13 mouse cellular contexts compared by ENCODE assay signal in genomic region chr12:80863370-80863769, GRCm38 (mm10).
DNase-seq lines count a peak whose midpoint lies in the region; ATAC-seq and TF ChIP-seq lines count a peak whose summit lies in the region.
"Had no signal": no experiment of that assay in that cellular context is flagged by ENCODE, and none has a peak within 500 bp of the region (broad histone marks: within the 10 kb centered on the region; RNA-seq: fewer than 3 reads in every experiment).

No protein-coding gene starts in this region.

- H3K4me1 ChIP-seq in heart, postnatal 0 days (ENCODE audit: control insufficient read depth, insufficient read depth), result peaks cover 39% of the 10 kb centered on the region

- no peak for TF ChIP-seq CTCF in gastrocnemius, adult 2 months (IDR thresholded peaks at IDR 0.05)
- TF ChIP-seq CTCF in heart, postnatal 0 days (IDR thresholded peaks at IDR 0.05; ENCODE audit: low read depth), result no peak

- TF ChIP-seq EP300 in heart, postnatal 0 days (IDR thresholded peaks at IDR 0.05; ENCODE audit: low read depth), result 0 out of 2 replicates have a peak, but pooled peaks have one; percentile 13

- H3K27me3 ChIP-seq in heart, postnatal 0 days (ENCODE audit: control insufficient read depth, insufficient read depth, low read length), result no peaks in the 10 kb centered on the region
- H3K27me3 ChIP-seq: neural tube, embryonic 13.5 days; stomach, embryonic 15.5 days had no signal

- peaks cover 3% of the 10 kb centered on the region; the same call in 1 of the 2 replicates for H3K36me3 ChIP-seq in heart, postnatal 0 days (replicated peaks; ENCODE audit: control insufficient read depth, insufficient read depth, low read length)
- H3K36me3 ChIP-seq: neural tube, embryonic 13.5 days; stomach, embryonic 15.5 days had no signal

- no peak overlapping the region for H3K4me3 ChIP-seq in gastrocnemius, adult 2 months
- no peak overlapping the region for H3K4me3 ChIP-seq in heart, postnatal 0 days (ENCODE audit: low read depth, low read length)
- H3K4me3 ChIP-seq: neural tube, embryonic 13.5 days; stomach, embryonic 15.5 days had no signal

- no peak overlapping the region for H3K9ac ChIP-seq in heart, postnatal 0 days (replicated peaks; ENCODE audit: low read depth, low read length)
- H3K9ac ChIP-seq: neural tube, embryonic 13.5 days; stomach, embryonic 15.5 days had no signal

- no peak for DNase-seq in gastrocnemius, adult 2 months
- DNase-seq in gastrocnemius, postnatal 14 days, result no peak
- peak; percentile 43 for DNase-seq in layer of hippocampus, adult 9-11 months
- DNase-seq in layer of hippocampus, postnatal 25 days (ENCODE audit: extremely low spot score in 1 of 2, low spot score in 1 of 2), result no peak
- no peak for DNase-seq in heart, postnatal 0 days (ENCODE audit: low spot score)
- DNase-seq in lung, postnatal 10 days, result peak; percentile 49
- DNase-seq in cerebellum, adult 18-20 months, result no peak
- DNase-seq: adrenal gland, postnatal 25 days; cerebellum, postnatal 10 days; right cerebral cortex, postnatal 25 days had no signal

- no peaks in the 10 kb centered on the region for H3K9me3 ChIP-seq in heart, postnatal 0 days (replicated peaks; ENCODE audit: control insufficient read depth, low read length)
- H3K9me3 ChIP-seq: neural tube, embryonic 13.5 days; stomach, embryonic 15.5 days had no signal

- H3K4me2 ChIP-seq in heart, postnatal 0 days (ENCODE audit: low read depth, low read length), result no peak overlapping the region
- H3K4me2 ChIP-seq: neural tube, embryonic 13.5 days; stomach, embryonic 15.5 days had no signal

- intact Hi-C loops in gastrocnemius, adult 2 months (cut with DNase I), result no loop called here
- intact Hi-C loops in gastrocnemius, postnatal 14 days (cut with DNase I; ENCODE audit: low total_unique reads), result no loop called here

- no peak for ATAC-seq in heart, postnatal 0 days (ENCODE audit: insufficient read depth, low read depth)
- ATAC-seq in megakaryocyte-erythroid progenitor cell, adult 5-6 weeks (replicated peaks; ENCODE audit: low FRiP score, low TSS enrichment, poor library complexity, severe bottlenecking), result no peak

- H3K27ac ChIP-seq in gastrocnemius, adult 2 months, result peak overlapping the region; percentile 25
- peak overlapping the region; percentile 57; the same call in 1 of the 2 replicates for H3K27ac ChIP-seq in heart, postnatal 0 days (ENCODE audit: low read depth)
- H3K27ac ChIP-seq: neural tube, embryonic 13.5 days; stomach, embryonic 15.5 days had no signal

- WGBS in heart, postnatal 0 days, result 64% methylated on average over 2 of the region's 2 CpGs

Comparison
In these comparisons a context has a peak if more than half of its experiments do, and no peak if none do; other contexts are left out.
1. DNase-seq: peak in layer of hippocampus, adult 9-11 months (single experiment) and lung, postnatal 10 days (single experiment); none in gastrocnemius, adult 2 months (single experiment), gastrocnemius, postnatal 14 days (single experiment), layer of hippocampus, postnatal 25 days (0 of 2), heart, postnatal 0 days (single experiment) and cerebellum, adult 18-20 months (0 of 2).